Mouse (Mus musculus): ENCODE results near the gene Thra. TPM values are rescaled to one million over a fixed set of nuclear protein-coding genes. Genes with fewer than 3 reads are reported as not detected.

The Thra gene
- polyA plus RNA-seq, 1 experiment, result 68.9 TPM

DNA sequence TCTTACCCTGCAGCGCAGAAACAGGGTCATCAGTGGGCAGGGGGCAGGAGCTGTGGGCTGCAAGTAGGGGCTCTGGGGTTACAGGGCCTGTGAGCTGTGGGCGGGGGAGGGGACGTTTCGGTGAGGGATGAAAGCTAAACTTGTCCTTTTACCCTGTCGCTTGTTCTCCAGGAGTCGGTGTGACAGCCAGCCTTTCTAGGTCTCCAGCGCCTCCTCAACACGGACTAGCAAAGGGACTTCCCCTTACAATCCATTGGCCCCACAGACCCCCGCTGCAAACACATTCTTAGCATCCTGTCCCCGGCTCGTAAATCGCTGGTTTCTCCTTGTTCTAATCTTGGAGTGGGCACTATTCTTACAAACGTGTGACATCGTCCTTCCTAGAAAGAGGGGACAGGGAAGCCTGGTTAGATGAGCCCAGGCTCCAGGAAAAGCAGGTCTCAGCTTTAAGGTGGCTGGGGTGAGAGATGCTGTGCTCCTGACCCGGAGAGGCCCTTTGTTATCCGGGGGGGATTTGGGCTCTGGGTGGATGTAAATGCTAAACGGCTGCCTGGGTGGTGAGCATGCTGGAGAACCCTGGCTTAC is 42.3 kb downstream of the Thra start:
- Histone ChIP-seq H3K4me3 (peak overlapping the region; percentile 22), H3K36me3 (ENCODE audit: control insufficient read depth, insufficient read depth) (no peaks in the 10 kb centered on the region), H3K4me2 (ENCODE audit: low read depth) (peak overlapping the region; percentile 99), H3K79me2 (ENCODE audit: control insufficient read depth, insufficient read depth) (no peaks in the 10 kb centered on the region), H3ac (ENCODE audit: control insufficient read depth, insufficient read length) (no peak overlapping the region), H3K27me3 (ENCODE audit: control insufficient read depth, insufficient read depth, insufficient read length) (no peaks in the 10 kb centered on the region)
- no peak for TF ChIP-seq REST (IDR thresholded peaks at IDR 0.05; ENCODE audit: insufficient read depth, insufficient read length)
- TF ChIP-seq MYOD1 (IDR thresholded peaks at IDR 0.05; ENCODE audit: control insufficient read depth in 1 of 3, insufficient read length in 2 of 3, low read depth in 2 of 3), result no peak

DNA sequence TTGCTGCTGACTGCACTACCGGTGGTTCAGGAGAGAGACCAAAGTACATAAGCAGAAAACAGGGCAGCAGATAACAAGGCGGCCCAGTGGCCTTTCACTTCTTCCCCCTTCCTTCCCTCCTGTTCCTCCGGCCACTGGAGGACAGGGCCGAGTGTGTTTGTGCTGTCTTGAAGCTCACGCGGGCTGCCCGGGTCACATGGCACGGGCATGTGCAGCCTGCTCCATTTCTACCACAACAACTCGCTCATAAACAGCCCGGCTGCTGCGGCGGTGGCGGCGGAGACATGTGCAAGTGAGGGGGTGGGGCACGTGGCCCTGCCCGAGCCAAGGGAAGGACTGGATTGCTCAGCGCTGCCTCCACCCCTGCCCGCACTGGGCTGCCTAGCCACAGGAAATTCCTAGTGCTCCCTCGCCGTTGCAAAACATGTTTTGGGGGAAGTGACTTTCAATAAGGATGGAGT is 42.8 kb downstream of the Thra start:
- Histone ChIP-seq H3K4me2 (ENCODE audit: low read depth) (peak overlapping the region; percentile 99), H3K79me2 (ENCODE audit: control insufficient read depth, insufficient read depth) (no peaks in the 10 kb centered on the region), H3K27me3 (ENCODE audit: control insufficient read depth, insufficient read depth, insufficient read length) (no peaks in the 10 kb centered on the region), H3K36me3 (ENCODE audit: control insufficient read depth, insufficient read depth) (no peaks in the 10 kb centered on the region), H3ac (ENCODE audit: control insufficient read depth, insufficient read length) (no peak overlapping the region), H3K4me3 (peak overlapping the region; percentile 22)
- TF ChIP-seq MYOG (IDR thresholded peaks at IDR 0.05; ENCODE audit: control insufficient read depth in 1 of 3, insufficient read depth in 1 of 3, insufficient read length in 2 of 3, low read depth in 2 of 3), result peak; percentile 62 to 94 (median 89)
- TF ChIP-seq REST (IDR thresholded peaks at IDR 0.05; ENCODE audit: insufficient read depth, insufficient read length), result no peak
- TF ChIP-seq MAX (IDR thresholded peaks at IDR 0.05; ENCODE audit: low read depth), result no peak
- no peak for TF ChIP-seq SRF (IDR thresholded peaks at IDR 0.05; ENCODE audit: control insufficient read depth, insufficient read length, low read depth)
- TF ChIP-seq TCF3 (IDR thresholded peaks at IDR 0.05; ENCODE audit: insufficient read length, low read depth), result peak; percentile 26
- peak; percentile 21 for TF ChIP-seq TCF12 (IDR thresholded peaks at IDR 0.05; ENCODE audit: insufficient read depth, poor library complexity, severe bottlenecking)
- TF ChIP-seq POLR2A (IDR thresholded peaks at IDR 0.05; ENCODE audit: insufficient read length, low read depth), result peak; percentile 59
- TF ChIP-seq CEBPB (IDR thresholded peaks at IDR 0.05; ENCODE audit: insufficient read depth, poor library complexity, severe bottlenecking), result peak; percentile 61; the same call in 1 of the 2 replicates
- TF ChIP-seq USF1 (IDR thresholded peaks at IDR 0.05; ENCODE audit: low read depth), result peak; percentile 64
- no peak for TF ChIP-seq E2F4 (IDR thresholded peaks at IDR 0.05; ENCODE audit: insufficient read depth)
- peak; percentile 70 for TF ChIP-seq POLR2AphosphoS2 (IDR thresholded peaks at IDR 0.05; ENCODE audit: insufficient read length, low read depth)
- TF ChIP-seq MYOD1 (IDR thresholded peaks at IDR 0.05; ENCODE audit: control insufficient read depth in 1 of 3, insufficient read length in 2 of 3, low read depth in 2 of 3), result peak in 2 of 3 experiments; percentile 71 to 90

DNA sequence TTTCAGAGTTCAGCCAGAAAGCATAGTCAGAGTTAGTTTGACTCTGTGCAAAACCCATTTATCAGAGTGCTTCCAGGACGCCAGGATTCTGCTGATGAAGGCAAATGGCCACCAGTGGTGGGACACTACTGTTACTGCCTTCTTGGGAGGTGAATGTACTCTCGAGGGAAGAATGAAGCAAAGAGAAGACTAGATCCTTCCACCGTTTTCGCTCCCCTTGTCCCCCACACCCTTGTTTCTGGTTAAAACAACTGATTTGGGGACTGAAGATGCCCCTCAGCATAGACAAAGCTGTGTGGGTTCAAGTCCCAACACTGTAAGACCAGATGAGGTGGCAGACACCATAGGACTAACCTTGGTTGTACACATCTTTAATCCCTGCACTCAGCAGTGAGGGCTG is 43.7 kb downstream of the Thra start:
- H3K4me2 ChIP-seq (ENCODE audit: low read depth), result peak overlapping the region; percentile 83
- no peaks in the 10 kb centered on the region for H3K27me3 ChIP-seq (ENCODE audit: control insufficient read depth, insufficient read depth, insufficient read length)
- H3K36me3 ChIP-seq (ENCODE audit: control insufficient read depth, insufficient read depth), result no peaks in the 10 kb centered on the region
- H3K4me3 ChIP-seq, result peak overlapping the region; percentile 22
- TF ChIP-seq TCF12 (IDR thresholded peaks at IDR 0.05; ENCODE audit: insufficient read depth, poor library complexity, severe bottlenecking) (no peak), POLR2AphosphoS2 (IDR thresholded peaks at IDR 0.05; ENCODE audit: insufficient read length, low read depth) (no peak), SRF (IDR thresholded peaks at IDR 0.05; ENCODE audit: control insufficient read depth, insufficient read length, low read depth) (no peak), MYOG (IDR thresholded peaks at IDR 0.05; ENCODE audit: control insufficient read depth in 1 of 3, insufficient read depth in 1 of 3, insufficient read length in 2 of 3, low read depth in 2 of 3) (no peak), CEBPB (IDR thresholded peaks at IDR 0.05; ENCODE audit: insufficient read depth, poor library complexity, severe bottlenecking) (no peak), USF1 (IDR thresholded peaks at IDR 0.05; ENCODE audit: low read depth) (no peak), E2F4 (IDR thresholded peaks at IDR 0.05; ENCODE audit: insufficient read depth) (no peak)
- no peak overlapping the region for H3ac ChIP-seq (ENCODE audit: control insufficient read depth, insufficient read length)
- H3K79me2 ChIP-seq (ENCODE audit: control insufficient read depth, insufficient read depth), result no peaks in the 10 kb centered on the region

DNA sequence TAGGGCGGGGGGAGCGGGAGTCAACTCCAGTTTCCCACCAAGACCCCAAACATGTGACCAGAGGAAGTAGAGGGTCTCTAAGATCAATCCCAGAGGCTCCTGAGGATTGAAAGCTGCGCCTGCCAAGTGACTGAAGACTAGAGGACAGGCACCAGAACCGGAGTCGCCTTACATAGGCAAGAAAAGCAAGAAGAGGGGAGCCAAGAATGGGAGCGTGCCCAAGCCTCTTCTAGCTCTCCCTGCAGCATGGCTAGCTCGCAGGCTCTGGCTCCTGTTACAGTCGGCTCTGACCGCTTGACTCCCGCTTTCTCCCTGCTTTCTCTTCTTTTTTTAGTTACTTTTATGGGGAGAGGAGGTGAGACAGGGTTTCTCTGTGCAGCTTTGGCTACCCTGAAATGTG is 44.8 kb downstream of the Thra start:
- H3K79me2 ChIP-seq (ENCODE audit: control insufficient read depth, insufficient read depth), result no peaks in the 10 kb centered on the region
- H3K4me3 ChIP-seq, result no peak overlapping the region
- no peaks in the 10 kb centered on the region for H3K36me3 ChIP-seq (ENCODE audit: control insufficient read depth, insufficient read depth)
- TF ChIP-seq CEBPB (IDR thresholded peaks at IDR 0.05; ENCODE audit: insufficient read depth, poor library complexity, severe bottlenecking) (no peak), E2F4 (IDR thresholded peaks at IDR 0.05; ENCODE audit: insufficient read depth) (no peak), SRF (IDR thresholded peaks at IDR 0.05; ENCODE audit: control insufficient read depth, insufficient read length, low read depth) (no peak), TCF3 (IDR thresholded peaks at IDR 0.05; ENCODE audit: insufficient read length, low read depth) (no peak), REST (IDR thresholded peaks at IDR 0.05; ENCODE audit: insufficient read depth, insufficient read length) (no peak), MYOD1 (IDR thresholded peaks at IDR 0.05; ENCODE audit: control insufficient read depth in 1 of 3, insufficient read length in 2 of 3, low read depth in 2 of 3) (no peak), USF1 (IDR thresholded peaks at IDR 0.05; ENCODE audit: low read depth) (no peak), MYOG (IDR thresholded peaks at IDR 0.05; ENCODE audit: control insufficient read depth in 1 of 3, insufficient read depth in 1 of 3, insufficient read length in 2 of 3, low read depth in 2 of 3) (no peak), POLR2AphosphoS2 (IDR thresholded peaks at IDR 0.05; ENCODE audit: insufficient read length, low read depth) (no peak), POLR2A (IDR thresholded peaks at IDR 0.05; ENCODE audit: insufficient read length, low read depth) (no peak), TCF12 (IDR thresholded peaks at IDR 0.05; ENCODE audit: insufficient read depth, poor library complexity, severe bottlenecking) (no peak), MAX (IDR thresholded peaks at IDR 0.05; ENCODE audit: low read depth) (no peak)
- H3ac ChIP-seq (ENCODE audit: control insufficient read depth, insufficient read length), result no peak overlapping the region
- peak overlapping the region; percentile 99 for H3K4me2 ChIP-seq (ENCODE audit: low read depth)
- no peaks in the 10 kb centered on the region for H3K27me3 ChIP-seq (ENCODE audit: control insufficient read depth, insufficient read depth, insufficient read length)

DNA sequence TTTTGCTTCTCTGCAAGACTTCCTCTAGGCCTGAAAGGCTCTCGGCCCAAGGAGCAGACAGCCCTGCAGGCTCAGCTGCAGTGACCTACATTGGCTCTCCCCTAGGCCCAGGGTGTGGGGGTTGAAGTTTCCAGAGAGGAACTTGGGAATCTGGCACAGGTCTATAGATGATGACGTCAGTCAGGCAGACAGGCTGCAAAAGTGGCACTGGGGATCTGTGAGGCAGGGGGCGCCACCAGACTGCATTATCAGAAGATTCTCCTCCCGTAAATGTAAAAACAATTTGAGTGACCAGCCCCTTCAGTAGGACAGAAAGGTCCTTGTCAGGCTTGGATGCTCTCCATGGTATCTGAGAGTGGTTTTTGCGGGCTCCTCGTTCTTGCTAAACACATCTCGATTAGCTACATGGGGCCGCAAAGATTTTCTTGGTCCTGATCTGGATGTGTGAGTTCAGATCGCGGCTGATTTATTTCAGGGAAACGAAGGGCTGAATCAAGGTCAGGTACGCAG is 45.4 kb downstream of the Thra start:
- peak overlapping the region; percentile 99 for H3K4me2 ChIP-seq (ENCODE audit: low read depth)
- no peaks in the 10 kb centered on the region for H3K27me3 ChIP-seq (ENCODE audit: control insufficient read depth, insufficient read depth, insufficient read length)
- TF ChIP-seq POLR2A (IDR thresholded peaks at IDR 0.05; ENCODE audit: insufficient read length, low read depth), result peak; percentile 26
- TF ChIP-seq MYOG (IDR thresholded peaks at IDR 0.05; ENCODE audit: control insufficient read depth in 1 of 3, insufficient read depth in 1 of 3, insufficient read length in 2 of 3, low read depth in 2 of 3), result no peak
- H3ac ChIP-seq (ENCODE audit: control insufficient read depth, insufficient read length), result no peak overlapping the region
- no peaks in the 10 kb centered on the region for H3K36me3 ChIP-seq (ENCODE audit: control insufficient read depth, insufficient read depth)
- no peaks in the 10 kb centered on the region for H3K79me2 ChIP-seq (ENCODE audit: control insufficient read depth, insufficient read depth)
- H3K4me3 ChIP-seq, result peak overlapping the region; percentile 6
